Mouse (Mus musculus): Measurements from ENCODE around the gene Cdkn1a.
A peak's percentile ranks its signal among the peaks of the same experiment; 100 is the strongest.
"Not testable (repeated sequence)": the region's sequence is repeated elsewhere in the genome, so short reads cannot be mapped to it uniquely, and the experiment has no call there.

Gene Cdkn1a

DNA sequence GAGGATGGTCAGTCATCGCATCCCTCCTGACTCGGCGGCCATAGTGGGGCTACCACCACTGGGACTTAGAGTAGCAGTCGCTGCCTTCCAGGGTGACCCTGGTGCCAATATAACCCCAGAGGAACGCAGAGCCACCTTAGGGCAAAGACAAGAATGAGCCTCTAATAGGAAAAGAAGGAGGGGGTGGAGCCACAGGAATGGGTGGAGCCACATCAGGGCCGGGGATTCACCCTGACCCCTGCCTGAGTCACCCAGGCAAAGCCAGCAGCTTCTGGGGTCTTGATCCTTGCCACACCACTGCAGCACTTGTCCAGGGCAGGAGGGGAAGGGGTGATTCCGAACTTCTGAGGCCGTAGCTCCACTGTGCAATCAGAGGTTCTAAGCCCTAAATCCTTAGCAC, 7.2 kb upstream of the Cdkn1a start:
- no peak for DNase-seq (ENCODE audit: low spot score)

- DNase-seq (ENCODE audit: low spot score) = no peak
These were observed 6.1 kb upstream of the Cdkn1a start for GRCm38 (mm10) chr17:29084656-29085055.

- DNase-seq (ENCODE audit: low spot score) = no peak
These were observed 5.5 kb upstream of the Cdkn1a start for GRCm38 (mm10) chr17:29085266-29085665.

DNA sequence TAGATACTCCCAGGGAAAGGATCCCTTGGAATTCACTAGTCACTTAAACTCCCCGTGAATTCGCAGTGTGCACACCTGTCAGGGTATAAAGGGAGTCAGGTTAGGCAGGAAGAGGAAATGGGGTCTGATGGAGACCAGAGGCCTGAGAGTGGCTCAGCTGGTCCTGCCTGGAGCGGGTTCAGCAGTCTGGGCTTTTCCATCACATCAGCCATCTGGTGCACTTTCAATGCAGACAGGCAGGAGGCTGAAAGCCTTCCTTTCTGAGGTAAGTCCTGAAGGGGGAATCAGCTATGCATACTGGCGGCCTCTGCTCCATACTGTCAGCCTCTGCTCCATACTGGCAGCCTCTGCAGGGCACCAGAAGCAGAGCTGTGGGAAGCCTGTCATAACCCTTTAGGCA, 3.9 kb upstream of the Cdkn1a start:
- DNase-seq (ENCODE audit: low spot score) = no peak

DNA sequence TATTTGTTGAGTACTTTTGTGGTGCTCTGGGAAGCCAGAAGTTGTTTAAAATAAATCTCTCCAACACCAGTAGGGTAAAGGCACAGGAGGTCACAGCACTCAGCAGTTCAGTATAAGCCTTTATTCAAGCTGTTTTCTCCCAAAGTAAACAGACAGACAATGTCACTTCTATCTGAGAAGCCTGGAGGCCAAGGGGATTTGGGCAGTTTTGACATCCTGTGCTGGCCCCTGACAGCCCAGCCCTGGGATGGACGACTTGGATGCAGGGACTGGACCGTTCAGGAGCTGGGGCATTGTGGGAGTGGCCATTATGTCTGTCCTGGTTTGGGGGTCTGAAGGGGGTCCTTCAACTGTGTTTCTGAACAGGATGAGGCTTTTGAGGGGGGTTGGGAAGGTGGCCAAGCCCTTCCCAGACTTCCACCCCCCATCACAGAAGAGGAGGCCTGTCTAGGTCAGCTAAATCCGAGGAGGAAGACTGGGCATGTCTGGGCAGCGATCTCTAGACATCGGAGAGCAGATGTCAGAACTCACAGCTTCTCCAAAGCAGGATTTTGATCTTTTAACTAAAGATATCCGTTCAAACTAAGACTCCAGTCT, 670 bp downstream of the Cdkn1a start:
- no peak for DNase-seq (ENCODE audit: low spot score)

DNA sequence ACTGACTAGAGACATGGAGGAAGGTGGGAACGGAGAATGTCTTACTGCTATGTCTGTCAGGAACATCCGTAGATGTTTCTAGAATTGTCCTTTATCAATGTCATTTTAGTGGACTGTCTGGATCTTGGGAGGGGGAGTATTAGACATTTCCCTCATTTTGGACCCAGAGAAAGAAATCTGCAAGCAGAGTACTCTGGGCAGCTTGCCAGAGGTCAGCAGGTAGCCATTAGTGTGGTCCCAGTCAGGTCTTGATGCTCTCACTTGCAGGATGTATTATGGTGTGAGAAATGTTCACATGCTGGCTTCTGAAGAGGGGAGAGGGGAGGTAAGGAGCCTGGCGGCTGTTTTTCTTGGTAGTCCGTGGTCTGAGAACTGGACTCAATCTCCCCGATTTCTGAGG, 1.7 kb downstream of the Cdkn1a start:
- DNase-seq (ENCODE audit: low spot score) = no peak

DNA sequence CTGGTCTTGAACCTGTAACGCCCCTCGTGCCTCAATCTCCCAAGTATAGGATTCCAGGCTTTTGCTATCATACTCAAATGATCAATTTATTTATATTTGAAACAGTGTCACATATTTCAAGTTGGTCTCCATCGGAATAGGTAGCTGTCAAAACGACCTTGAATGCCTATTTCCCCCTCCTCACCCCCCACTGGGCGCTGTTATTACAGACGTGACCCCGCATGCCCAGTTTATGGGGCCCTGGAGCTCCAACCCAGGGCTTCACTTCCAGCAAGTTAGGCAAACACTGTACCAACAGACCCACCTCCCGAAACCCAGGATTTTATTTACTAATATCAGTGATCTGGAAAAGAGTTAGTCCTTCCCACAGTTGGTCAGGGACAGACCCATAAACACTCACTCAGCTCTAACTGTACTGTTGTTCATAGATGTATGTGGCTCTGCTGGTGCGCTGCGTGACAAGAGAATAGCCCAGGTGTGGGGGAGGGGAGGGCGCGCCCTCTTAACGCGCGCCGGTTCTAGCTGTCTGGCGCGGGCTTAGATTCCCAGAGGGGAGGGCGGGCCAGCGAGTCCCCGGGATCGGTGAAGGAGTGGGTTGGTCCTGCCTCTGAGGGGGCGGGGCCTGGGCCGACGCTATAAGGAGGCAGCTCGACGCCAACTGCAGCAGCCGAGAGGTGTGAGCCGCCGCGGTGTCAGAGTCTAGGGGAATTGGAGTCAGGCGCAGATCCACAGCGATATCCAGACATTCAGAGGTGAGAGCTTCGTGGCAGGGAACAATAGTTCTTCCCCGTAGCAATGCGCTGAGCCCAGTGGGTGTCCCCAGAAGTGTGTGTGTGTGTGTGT, 2.6 kb downstream of the Cdkn1a start:
- DNase-seq (ENCODE audit: low spot score) = peak; percentile 94

GRCm38 (mm10) chr17:29093961-29094309, 3.2 kb downstream of the Cdkn1a start:
- DNase-seq (ENCODE audit: low spot score) = no peak

DNA sequence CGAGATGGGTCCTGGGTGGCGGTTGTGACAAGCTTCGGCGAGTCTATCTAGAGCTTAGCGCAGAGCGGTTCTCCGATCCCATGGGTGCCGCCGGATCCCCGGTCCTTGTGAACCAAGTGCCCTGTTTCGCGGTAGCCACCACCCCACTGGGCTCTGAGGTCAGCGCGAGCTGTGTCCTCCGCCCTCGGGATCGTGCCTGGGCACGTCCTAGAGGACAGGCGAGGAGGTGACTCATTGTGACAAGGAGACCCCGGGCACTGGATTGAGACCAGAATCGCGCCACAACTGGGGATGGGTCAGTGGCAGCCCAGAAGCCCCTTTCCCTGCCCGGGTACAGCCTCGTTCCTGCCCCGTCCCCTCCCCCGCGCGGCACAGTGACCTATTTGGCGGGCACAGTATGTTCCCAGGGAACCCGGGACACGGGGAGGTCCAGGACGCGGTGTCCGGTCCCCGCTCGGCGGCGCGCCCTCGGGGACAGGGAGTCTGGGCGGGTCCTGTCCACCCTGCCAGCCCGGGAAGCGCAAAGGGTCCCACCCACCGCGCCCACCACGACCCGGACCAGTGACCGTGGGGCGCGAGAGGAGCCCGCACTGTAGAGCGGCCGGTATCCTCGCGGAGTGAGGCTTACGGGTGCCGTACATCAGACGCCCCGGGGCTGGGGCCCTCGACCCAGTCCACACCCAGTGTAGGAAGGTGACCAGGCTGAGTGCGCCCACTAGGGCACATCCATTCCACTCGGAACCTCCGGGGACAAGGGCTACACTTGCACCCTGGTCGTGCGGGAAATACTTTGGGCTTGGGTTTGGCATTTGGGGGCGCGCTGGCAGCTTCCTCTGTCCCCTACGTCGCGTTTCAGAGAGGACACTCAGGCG, 3.8 kb downstream of the Cdkn1a start:
- DNase-seq (ENCODE audit: low spot score) = peak; percentile 81

DNA sequence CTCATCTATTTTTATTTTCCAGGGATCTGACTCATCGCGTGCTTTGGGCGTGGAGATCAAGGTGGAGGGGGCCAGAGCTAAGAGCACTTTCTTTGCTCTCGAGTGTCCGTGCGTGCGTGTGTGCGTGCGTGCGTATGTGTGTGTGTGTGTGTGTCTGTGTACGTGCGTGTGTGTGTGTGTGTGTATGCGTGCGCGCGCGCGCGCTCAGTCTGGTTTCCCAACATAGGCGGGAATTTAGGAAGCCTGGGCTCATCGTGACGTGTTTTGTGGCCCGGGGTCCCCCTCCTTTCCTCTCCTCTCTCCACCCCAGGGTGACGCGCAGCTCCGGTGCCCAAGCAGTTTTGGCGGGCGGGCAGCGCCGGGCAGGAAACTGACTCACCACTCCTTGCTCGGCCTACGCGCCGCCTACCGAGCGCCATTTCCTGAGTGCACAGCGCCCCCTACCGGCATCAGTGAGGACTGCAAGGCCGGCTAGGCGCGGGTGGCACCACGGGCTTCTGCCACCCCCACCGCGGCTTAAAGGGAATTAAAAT, 4.5 kb downstream of the Cdkn1a start:
- peak; percentile 97 for DNase-seq (ENCODE audit: low spot score)

DNA sequence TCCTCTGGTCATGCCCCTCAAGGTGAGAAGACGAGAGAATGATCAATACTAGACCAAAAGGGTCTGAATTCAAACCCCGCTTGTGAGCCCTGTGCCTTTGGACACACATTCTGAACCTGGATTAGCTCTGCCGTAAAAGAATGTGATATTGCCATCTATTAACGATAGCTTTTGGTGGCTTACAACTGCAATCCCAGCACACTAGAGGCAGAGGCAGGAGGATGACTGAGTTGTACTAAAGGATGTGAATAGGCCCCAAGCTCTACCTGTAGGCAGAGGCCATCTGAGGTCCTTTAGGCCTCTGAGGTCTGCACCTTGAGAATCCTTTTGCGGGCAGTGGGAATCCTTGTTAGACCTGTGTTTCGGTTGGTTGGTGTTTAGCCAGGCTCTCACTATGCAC, 5.5 kb downstream of the Cdkn1a start:
- no peak for DNase-seq (ENCODE audit: low spot score)

DNA sequence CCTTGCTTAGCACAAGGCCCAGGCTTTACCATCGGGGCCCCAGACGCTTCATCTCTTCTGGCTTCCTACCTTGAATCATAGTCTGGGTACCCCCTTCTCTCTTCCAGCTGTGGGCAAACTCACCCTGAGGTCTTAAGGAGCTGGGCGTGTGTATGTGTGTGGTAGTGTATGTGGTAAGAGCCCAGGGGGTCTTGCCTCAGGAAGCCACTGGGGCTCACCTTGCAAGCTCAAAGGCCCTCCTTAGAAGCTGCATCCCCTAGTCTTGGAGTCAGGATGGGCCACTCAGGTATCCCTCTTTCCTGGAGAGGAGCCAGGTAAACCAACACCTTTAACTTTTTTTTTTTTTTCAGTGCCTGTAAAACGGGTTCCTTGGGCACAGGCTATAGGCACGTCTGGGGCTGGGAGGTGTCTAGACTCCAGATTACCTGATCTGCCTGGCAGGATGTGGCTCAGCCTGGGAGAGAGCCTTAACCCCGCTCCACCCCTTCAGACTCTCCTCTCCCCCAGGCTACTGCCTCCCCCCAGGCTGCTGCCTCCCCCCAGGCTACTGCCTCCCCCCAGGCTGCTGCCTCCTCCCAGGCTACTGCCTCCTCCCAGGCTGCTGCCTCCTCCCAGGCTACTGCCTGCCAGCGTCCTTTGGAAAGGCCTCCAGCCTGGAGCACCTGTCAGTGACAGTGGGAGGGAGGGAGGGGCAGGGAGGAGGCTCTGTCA, 6.2 kb downstream of the Cdkn1a start:
- DNase-seq (ENCODE audit: low spot score) = no peak

- DNase-seq (ENCODE audit: low spot score) = no peak
These were observed 7.5 kb downstream of the Cdkn1a start for GRCm38 (mm10) chr17:29098291-29098690.

- peak; percentile 40 for DNase-seq (ENCODE audit: low spot score)
These were observed 8.3 kb downstream of the Cdkn1a start for GRCm38 (mm10) chr17:29099076-29099475.

GRCm38 (mm10) chr17:29100627-29101026, 9.9 kb downstream of the Cdkn1a start:
- no peak for DNase-seq (ENCODE audit: low spot score)

DNA sequence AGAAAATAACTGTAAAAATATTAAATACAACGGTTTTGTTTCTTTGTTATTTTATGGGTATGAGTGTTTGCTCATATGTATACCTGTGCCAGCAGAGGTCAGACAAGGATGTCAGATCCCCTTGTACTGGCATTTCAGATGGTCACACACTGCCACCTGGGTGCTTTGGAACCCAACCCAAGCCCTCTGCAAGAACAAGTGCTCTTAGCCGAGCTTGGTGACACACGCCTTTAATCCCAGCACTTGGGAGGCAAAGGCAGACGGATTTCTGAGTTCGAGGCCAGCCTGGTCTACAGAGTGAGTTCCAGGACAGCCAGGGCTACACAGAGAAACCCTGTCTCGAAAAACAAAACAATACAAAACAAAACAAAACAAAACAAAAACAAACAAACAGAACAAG, 19.6 kb downstream of the Cdkn1a start:
- DNase-seq (ENCODE audit: low spot score) = not testable (repeated sequence)

- no peak for DNase-seq (ENCODE audit: low spot score)
These were observed 20.6 kb downstream of the Cdkn1a start for GRCm38 (mm10) chr17:29111332-29111731.

- no peak for DNase-seq (ENCODE audit: low spot score)
These were observed 23.0 kb downstream of the Cdkn1a start, which contains the start of gene Rab44 for GRCm38 (mm10) chr17:29113591-29114352. TSS of gene Rab44 (plus strand) at chr17:29114145.

DNA sequence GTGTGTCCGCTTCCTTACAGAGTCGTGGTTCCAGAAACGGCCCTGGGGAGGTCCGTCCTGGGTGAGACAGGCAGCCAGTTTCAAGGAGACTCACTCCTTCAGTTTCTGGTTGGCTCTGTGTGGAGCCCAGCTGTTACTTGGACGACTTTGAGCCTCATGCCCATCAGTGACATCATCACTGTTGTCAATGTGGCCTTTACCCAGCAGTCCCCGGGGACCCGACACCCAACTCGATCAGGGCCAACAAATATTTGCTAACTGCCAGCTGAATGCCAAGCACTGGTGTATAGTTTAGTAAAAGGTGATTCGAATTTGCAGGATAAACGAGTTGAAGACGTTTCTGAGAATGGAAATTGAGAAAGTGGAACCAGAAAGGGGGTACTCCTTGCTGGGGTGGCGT, 25.2 kb downstream of the Cdkn1a start:
- no peak for DNase-seq (ENCODE audit: low spot score)

- no peak for DNase-seq (ENCODE audit: low spot score)
These were observed 26.4 kb downstream of the Cdkn1a start for GRCm38 (mm10) chr17:29117006-29117648.

- DNase-seq (ENCODE audit: low spot score) = no peak
These were observed 27.3 kb downstream of the Cdkn1a start for GRCm38 (mm10) chr17:29118057-29118456.

All from MN1 (cell line).